Mouse (Mus musculus): Measurements from ENCODE around the gene Dcaf5.

Dcaf5 gene

DNA sequence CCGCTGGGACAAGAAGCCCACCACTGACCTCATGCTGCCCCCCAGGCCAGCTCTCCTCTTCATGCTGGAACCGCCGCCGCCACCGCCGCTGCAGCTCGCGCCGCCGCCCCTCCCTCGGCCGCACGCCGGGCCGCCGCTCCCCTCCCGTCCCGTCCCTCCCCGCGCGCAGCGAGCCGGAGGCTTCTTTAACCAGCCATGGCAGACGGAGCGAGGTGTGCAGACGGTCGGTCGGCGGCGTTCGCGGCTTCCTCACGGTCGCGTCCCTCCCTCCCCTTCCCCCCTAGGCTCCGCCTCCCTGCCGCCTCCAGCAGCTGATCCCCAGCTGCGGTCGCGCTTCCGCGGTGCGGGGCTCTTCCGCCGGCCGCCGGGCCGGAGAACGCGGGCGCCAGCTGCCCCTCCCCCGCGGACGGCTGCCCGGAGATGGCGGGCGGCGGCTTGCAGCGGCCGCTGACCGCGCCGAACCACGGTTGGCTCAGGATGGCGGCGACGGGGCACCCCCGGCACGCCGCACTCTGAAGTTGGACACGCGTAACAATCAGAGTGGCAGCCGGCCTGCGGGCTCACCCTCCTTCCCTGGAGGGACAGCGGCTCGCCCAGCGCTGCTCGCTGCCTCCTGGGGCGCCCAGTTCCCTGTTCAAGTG is at the start of gene Dcaf5:
Dcaf5 (minus strand) TSS at position 266 of the 641 bp plus-strand sequence.
- peak; percentile 84 to 90 for DNase-seq

DNA sequence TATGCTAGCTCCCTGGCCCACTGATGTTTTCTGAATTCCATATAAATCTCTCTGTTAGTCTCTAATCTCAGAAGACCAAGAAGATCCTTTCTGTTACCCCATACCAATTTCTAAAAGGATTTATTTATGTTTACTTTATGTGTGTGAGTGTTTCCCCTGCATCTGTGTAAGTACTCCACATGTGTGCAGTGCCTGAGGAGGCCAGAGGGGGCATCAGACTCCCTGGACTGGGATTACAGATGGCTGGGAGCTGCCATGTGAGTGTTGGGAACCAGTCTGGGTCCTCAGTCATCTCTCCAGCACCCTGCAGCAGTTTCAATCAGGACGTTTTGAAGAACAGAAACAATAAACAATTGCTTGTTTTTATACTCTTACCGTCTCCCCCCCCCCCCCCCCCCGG is 47.0 kb upstream of the Dcaf5 start:
- DNase-seq: no peak

DNA sequence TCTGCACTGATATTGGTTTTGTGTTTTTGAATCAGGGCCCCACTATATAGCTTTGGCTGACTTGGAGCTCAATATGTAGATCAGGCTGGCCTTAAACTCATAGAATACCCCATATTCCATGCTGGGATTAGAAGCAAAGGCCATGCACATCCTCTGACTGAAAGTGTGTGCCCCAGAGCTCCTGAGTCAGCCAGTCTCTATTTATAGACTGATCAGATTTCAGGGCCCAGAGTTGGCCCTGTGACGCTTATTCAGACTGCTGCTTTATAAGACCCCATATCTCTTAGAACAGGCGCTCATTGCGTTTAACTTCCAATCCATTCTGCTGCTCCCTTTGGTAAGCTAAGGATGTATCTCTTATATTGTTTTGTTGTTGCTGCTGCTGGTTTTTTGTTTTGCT is 43.6 kb upstream of the Dcaf5 start:
- DNase-seq: no peak

GRCm38 (mm10) chr12:80473731-80474130 is 37.3 kb upstream of the Dcaf5 start:
- DNase-seq: no peak

GRCm38 (mm10) chr12:80471926-80472325 is 35.5 kb upstream of the Dcaf5 start:
- DNase-seq: no peak

- no peak for DNase-seq
Observed at GRCm38 (mm10) chr12:80470206-80470605, 33.8 kb upstream of the Dcaf5 start.

GRCm38 (mm10) chr12:80463666-80464269 is 27.4 kb upstream of the Dcaf5 start:
- peak; percentile 23 to 45 for DNase-seq

DNA sequence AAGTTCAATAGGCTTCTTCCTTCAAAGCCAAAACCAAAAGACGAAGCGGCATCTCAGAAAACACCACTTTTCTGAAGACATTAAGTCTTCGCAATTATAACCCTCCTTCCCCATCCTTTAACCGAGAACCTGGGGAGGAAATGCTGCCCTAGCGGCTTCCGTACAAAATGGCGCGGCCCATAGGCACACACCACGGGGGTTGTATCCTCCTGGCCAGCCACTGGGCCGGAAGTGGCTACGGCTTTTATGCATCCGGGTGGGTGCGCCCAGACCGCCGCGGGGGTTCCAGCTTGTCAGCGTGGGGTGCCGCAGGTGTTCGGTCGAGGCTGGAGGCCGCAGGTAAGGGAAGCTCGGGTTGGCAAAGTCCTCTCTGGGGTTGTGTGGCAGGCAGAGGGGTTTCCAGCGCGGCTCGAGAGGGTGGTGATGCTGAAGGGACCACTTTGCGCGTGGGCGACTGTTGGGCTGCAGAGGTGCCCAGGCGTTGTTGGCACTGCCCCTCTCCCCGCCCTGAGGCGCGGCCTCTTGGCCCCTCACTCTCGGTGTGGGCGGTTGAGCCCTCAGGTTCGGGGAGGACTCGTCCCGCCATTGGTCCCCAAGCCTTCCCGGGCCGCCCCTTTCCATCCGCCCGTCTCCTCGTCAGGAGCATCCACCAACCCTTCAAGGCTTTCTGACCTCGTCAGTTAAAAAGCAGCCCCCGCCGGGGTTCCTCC is 26.7 kb upstream of the Dcaf5 start, which contains the start of gene Exd2:
Exd2 (plus strand) TSS at position 154 of the 710 bp plus-strand sequence.
- DNase-seq: peak; percentile 93 to 94

DNA sequence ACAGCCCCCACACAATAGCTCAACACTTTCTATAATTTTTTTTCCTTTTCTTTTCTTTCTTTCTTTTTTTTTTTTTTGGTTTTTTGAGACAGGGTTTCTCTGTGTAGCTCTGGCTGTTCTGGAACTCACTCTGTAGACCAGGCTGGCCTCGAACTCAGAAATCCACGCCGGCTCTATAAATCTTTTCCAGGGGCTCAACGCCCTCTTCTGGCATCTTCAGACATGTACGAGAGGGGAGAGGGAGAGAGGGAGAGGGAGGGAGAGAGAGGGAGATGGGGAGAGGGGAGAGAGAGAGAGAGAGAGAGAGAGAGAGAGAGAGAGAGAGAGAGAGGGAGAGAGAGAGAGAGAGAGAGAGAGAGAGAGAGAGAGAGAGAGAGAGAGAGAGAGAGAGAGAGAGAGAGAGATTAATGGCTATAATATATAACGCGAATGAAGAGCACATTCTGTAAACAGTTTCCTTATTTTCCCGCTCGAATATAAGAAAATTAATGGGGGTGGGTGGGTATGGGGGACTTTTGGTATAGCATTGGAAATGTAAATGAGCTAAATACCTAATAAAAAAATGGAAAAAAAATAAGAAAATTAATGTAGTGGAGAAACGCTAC is 26.0 kb upstream of the Dcaf5 start:
- DNase-seq: peak; percentile 39 to 56

GRCm38 (mm10) chr12:80458033-80458432 is 21.6 kb upstream of the Dcaf5 start:
- DNase-seq: no peak

DNA sequence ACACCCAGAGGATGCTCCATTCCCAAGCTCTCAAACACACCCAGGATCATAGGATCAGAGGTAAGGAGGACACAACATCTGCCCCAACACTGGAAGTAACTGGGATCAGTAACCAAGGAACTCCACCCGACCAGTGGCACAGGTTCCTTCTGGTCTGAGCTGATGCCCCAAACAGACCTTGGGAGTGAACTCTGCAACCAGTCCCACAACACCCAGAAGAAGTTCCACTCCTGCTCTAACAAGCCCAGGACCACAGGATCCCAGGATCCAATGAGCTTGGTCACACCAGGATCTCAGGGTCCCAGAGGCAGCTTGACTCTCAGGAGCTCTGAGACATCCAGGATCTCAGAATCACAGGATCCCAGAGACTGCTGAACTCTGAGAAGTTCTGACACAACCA is 17.1 kb upstream of the Dcaf5 start:
- no peak for DNase-seq

DNA sequence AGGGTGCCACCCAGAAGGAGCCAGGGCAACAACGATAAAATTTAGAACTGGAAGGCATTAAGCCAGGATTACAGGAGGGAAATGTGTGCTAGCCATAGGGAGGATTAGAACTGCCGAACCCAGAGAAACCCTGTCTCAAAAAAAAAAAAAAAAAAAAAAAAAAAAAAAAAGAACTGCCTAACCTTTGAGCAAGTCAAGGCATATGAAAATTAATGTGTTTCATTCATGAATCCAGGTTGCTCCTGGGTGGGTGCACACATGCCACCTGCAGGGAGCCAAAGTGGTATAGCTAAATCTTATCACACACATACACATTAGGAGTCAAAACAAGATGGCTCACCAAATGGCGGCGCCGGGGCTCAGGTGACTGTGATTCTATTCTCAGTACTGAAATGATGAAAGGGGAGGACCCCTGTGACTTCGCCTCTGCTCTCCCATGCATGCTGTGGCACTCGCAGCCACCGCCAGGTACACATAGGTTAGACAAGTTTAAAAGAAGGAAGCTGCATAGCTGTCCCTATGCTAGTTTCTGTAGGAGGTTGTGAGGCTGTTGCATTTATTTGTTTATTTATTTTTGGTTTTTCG is 8.2 kb upstream of the Dcaf5 start:
- no peak for DNase-seq

DNA sequence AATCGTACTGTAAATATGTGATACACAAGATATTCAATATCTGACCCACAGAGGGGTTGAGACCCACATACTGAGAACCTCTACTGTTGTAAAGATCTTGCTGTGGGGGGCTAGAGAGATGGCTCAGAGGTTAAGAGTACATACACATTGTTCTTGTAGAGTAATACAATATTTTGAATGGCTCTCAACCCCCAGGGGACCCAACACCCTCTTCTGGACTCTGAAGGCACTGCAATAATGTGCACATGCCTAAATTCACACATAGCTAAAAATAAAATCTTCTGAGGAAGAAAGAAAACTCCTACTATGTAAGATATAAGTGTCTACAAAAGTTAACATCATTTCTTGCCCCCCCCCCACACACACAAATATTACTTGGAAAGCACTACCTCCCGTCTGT is 4.6 kb upstream of the Dcaf5 start:
- no peak for DNase-seq

- DNase-seq: no peak
Observed at GRCm38 (mm10) chr12:80437051-80437675, 762 bp upstream of the Dcaf5 start.

DNA sequence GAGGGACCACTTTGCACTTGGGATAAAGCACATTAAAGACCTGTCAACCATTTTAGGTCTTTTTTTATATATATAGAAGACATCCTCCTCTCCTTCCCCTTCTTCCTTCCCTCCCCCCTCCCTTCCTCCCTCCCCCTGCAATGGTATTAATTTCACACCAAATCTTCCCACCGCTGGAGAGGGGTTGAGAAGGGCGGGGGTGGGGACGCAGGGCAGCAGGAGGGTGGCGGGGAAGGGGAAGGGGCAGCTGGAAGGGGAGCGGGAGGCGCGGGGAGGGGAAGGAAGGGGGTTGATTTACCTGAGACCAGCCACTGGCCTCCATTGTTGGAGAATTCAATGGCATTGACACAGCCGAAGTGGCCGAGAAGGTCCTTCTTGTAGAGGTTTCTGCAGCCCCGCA is 514 bp downstream of the Dcaf5 start:
- no peak for DNase-seq

GRCm38 (mm10) chr12:80434961-80435691 is 1.3 kb downstream of the Dcaf5 start:
- peak; percentile 78 to 81 for DNase-seq

DNA sequence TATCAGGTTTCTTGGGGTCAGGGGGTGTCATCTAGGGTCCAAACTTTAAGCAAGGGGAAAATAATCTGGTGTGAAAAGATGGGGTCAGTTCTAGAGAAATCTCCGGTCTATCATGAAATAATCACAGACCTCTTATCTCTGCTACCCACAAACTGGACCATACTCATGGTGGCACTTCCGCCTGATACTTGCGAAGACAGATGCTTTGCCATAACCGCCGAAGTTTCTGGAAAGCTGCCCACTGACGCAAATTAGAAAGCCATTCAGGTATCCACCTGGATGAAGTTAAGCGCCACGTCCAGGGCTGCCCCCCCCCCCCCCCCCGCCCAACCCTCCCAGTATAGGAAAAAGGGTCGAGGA is 1.8 kb downstream of the Dcaf5 start:
- DNase-seq: peak in 1 of 2 experiments; percentile 62

DNA sequence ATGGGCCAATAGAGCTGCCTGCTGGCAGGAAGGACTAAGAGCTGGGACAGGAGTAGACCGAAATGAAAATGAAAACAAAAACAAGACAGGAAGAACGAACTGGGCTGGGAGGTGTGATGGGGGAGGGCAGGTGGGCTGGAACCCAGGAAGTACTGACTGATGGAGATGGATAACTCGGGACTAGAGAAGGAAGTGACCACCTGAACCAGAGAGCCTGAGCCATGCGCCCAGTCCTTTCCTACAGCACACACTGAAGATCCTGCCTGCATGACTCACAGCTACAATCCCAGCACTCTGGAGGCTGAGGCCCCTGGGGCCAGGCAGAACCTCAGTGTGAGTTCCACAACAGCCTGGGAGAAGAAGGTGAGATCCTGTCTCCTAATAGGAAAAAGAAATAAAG is 3.1 kb downstream of the Dcaf5 start:
- DNase-seq: peak in 1 of 2 experiments; percentile 10

DNA sequence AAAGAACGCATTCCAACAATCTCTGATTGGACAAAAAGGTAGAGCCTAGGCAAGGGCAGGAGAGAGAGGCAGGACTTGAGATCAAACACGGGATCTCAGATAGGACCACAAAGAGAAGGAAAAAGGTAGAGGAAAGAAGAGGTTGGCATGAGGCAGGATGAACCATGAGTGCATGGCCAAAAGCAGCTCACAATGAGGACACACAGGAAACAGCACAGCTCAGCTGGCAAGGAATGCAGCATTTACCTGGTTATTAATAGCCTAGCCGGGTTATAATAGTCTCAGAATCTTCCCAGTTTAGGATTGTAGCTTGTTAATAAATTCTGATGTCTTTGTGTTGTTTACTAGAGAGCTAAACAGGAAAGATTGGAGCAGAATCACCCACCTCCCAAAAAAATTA is 8.7 kb downstream of the Dcaf5 start:
- peak; percentile 37 to 55 for DNase-seq

DNA sequence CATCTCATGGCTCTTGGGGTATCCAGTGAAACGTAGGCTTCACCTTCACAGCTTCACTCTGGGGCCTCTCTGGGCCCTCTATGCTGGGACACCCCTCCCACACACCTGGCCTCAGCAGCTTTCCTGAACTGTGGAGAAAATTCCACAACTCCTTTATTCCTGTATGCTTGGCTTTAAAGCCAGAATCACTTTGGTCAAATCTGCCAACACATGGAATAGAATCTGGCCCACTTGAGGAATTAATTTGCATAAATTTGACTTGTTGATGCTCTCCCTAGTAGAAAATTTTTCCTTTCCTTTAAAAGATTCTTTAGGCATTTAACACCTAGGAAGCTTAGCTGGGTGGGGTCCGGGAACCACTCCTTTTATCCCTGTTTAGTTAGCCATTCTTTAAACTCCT is 21.3 kb downstream of the Dcaf5 start:
- no peak for DNase-seq

DNA sequence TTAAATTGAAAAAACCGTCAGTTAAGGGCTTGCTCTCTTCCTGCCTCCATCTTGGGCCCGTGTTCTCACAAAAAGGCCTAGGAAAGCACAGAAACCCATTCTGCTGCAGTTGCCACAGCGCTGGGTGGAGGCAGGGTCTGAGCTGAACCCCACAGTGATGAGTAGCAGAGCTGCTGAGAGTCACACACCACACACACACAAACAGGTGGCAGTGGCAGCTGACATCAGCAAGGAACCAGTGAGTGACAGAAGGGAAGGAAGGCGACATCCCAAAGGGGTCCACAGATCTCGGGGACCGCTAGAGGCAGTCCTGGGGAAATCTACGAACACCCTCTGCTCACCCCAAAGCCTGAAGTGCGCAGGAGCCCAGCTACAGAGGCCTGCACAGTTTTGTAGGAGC is 25.5 kb downstream of the Dcaf5 start:
- DNase-seq: peak; percentile 24 to 42

GRCm38 (mm10) chr12:80407824-80408223 is 28.6 kb downstream of the Dcaf5 start:
- DNase-seq: peak in 1 of 2 experiments; percentile 53
